Mouse (Mus musculus) yolk sac, embryonic 10.5 days (tissue): ENCODE results near the gene Rnf121.
"Not testable (repeated sequence)": the region's sequence is repeated elsewhere in the genome, so short reads cannot be mapped to it uniquely, and the experiment has no call there.

Experiments used
- DNase-seq: peaks from one replicate; pipeline ENCODE4 v3.0.0-alpha.2; 2017; ENCODE audit warnings: low spot score

Gene Rnf121

DNA sequence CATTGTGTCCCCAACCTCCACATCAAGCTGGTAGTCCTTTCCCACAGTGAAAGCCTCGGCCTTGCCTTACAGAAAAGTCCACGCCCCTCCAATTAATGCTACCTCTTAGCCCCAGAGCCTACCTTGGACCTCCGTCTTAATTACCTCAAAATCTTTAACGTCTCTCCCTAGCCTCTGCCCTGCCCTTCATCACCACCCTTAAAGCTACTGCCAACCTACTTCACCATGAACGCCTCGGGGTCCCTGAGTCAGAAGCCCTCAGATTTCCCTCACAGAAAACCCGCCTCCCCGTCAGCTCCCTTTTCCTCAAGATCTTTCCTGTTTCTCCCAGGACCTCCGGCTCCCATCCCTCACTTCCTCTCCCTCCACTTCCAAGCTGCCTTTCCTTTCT lies 619 bp downstream of the Rnf121 start:
- no peak for DNase-seq

DNA sequence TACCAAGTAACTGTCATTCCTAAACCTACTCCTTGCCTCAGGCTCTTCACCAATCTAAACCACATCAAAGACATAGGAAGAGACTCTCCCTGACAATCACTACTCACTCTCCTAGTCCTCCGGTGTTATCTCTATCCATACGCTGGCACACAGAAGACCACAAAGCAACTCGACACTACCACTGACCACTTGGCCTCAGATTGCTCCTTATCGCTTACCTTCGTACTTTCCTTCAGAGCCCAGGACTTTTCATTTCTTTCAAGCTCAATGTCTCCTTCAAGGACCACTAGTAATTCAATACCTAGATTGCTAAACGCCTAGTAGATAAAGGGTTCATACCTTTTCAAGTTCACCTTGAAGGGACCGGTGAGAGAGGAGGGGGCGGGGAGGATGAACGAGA lies 1.4 kb downstream of the Rnf121 start:
- DNase-seq = no peak

GRCm38 (mm10) chr7:102062203-102062602 lies 3.1 kb downstream of the Rnf121 start:
- no peak for DNase-seq

DNA sequence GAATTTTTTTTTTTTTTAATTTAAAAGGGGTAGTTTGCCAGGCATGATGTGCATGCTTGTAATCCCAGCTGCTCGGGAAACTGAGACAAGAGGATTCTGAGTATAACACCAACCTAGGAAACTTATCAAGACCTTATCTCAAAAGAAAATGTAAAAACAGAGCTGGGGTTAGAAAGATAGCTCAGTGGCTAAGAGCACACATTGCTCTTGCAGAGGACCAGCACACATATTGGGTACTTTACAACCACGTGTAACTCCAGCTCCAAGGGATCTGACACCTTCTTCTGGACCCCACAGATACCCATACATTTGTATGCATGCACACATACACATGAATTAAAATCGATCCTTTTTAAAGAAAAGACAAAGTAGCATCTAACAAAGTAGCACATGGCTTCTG lies 3.9 kb downstream of the Rnf121 start:
- no peak for DNase-seq

DNA sequence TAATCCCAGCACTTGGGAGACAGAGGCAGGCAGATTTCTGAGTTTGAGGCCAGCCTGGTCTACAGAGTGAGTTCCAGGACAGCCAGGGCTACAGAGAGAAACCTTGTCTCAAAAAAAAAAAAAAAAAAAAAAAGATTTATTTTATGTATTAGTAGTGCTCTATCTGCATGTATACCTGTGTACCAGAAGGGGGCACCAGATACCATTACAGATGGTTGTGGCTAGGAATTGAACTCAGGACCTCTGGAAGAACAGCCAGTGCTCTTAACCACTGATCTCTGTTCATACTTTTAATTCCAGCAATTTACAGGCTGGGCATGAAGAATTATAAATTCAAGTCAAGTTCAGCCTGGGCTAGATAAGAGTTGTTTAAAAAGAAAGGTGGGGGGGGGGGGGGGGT lies 16.7 kb downstream of the Rnf121 start:
- not testable (repeated sequence) for DNase-seq

DNA sequence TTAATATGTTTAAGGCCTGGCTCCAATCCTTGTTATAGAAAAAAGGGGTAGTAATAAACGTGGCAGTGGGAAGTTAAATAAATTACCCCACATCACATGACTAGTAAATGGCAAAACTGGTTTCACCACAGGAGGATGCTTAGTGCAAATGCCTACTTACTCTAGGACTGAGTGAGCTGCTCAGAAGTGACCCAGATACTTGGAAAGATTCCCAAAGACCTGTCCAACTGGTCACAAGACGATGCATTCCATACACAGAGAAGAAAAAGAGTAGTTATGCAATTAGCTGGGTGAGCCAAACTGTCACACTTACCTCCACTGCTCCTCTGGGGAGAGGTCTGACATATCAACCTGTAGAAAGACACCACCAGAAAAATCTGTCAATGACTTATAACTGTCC lies 23.0 kb downstream of the Rnf121 start:
- no peak for DNase-seq

DNA sequence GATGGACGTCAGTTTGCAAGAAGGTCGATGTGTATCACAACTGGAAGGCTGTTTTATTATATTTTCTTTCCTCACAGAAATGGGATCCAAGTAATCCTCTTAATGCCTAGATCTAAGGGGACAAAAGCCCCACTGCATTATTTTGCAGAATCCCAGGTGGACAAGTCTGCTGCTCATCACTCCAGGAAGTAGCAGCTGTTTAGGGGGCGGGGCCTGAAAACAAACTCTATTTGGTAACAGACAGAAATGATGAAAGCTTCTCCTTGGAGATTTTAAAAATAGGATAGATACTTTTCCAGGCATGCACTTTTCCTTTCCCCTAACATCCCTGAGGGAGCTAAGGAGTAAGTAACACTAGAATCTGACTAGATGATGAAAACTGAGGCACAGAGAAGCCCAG lies 28.0 kb downstream of the Rnf121 start:
- DNase-seq = no peak

DNA sequence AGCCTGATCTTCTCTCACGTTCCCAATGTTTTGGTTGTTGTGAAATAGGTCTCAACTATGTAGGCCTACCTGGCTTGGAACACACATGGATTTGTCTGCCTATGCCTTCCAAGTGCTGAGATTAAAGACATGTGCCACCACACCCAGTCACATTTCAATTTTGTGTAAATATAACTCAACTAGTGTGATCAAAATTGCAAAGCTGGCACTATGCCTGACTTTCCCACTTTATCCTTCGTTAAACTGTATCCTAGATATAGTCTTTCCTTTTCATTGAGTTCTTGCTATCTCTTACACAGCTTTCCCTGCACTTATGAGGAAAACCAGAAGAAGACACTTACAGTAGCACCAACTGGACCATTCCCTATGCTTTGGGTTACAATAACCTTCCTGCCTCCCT lies 29.7 kb downstream of the Rnf121 start:
- DNase-seq = no peak

DNA sequence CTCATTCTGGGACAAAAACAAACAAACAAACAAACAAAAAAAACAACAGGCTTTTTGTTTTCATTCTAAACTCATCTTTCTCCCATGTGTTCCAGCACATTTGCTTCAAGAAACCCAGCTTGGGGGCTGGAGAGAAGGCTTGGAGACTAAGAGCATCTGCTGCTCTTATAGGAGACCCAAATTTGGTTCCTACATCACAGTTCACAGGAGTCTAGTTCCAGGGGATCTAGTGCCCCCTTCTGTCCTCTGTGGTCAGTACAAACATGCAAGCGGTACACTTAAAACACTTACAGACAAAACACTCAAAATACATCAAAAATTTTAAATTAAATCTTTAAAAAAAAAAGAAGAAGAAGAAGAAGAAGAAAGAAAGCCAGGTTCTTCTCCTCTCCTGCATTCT lies 30.4 kb downstream of the Rnf121 start:
- DNase-seq = no peak

GRCm38 (mm10) chr7:102025187-102026119 lies 39.8 kb downstream of the Rnf121 start:
- no peak for DNase-seq

DNA sequence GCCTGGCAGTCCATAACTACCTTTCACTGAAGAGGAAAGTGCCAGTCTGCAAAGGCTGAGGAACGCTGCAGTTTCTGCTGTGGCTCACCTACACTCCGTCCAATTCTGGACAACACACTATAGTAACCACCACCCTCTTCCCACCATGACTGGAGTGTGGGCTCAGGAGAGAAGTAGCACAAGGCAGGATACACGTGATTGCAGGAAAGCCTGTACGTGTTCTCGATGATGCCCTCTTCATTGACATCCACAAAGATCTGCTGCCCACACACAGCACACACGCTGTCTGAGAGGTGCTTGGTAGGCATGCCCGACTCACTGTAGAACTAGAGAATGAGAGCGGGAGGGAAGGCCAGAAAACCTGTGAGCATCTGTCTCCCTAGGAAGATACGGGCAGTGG lies 41.4 kb downstream of the Rnf121 start:
- DNase-seq = no peak

GRCm38 (mm10) chr7:102020934-102021333 lies 44.3 kb downstream of the Rnf121 start:
- not testable (repeated sequence) for DNase-seq

DNA sequence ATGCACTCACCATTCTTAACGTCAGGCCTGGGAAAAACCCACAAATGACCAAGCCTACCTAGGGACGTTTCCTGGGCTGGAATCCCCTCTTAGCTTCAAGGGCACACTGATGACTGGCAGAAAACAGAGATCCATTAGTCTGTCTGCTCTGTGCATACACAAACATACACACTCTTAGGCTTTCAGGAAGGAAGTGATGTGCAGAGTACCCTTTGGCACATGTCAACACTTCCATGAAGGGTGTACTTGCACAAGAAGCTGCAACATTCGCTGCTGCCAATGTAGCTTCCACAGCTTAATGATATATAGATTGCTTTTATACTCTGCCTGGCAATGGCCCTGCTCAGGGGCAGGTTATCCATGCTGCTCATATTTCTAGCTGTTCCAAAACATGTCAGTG lies 45.9 kb downstream of the Rnf121 start:
- DNase-seq = no peak

DNA sequence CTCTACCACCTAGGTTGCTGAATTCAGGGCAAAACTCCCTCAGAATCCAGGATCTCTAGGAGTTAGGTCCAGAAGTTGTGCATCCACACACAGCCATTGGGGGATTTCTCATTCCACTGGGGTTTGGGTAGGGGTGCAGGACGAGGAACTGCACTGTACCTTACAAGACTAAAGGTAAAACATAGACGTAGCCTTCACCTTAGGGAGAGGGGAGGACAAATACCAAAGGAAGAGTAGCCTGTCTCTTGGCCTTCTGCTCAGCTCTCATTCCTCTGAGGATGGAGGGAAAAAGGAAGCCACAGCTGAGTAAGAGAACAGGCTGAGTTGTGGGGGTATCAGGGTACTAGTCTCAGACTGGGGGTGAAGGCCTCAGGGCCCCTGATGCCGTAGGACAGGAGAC lies 46.7 kb downstream of the Rnf121 start, which contains the start of gene Il18bp:
Il18bp (minus strand) TSS at position 101 of the 400 bp plus-strand sequence.
- no peak for DNase-seq

DNA sequence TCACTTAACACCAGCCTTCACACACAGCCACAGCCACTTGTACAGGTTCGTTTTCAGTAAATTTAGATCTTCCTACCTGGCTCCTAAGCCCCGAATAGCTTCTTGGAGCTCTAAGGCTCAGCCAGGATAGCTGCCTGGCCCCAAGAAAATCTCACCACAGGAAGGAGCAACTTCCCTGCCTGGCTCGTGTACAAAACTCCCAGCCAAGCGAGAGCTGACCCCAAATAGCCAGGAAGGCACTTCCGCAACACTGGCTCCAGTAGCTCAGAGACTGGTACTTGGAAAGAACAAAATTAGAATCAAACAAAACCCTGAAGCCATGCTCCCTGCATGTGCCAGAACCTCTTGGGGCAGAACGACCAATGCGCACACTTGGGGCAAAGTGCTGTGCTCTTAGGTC lies 47.2 kb downstream of the Rnf121 start:
- DNase-seq = no peak

- no peak for DNase-seq
Measured at GRCm38 (mm10) chr7:102017452-102017851, 47.8 kb downstream of the Rnf121 start.

GRCm38 (mm10) chr7:102016936-102017335 lies 48.3 kb downstream of the Rnf121 start:
- DNase-seq = no peak

- DNase-seq = no peak
Measured at GRCm38 (mm10) chr7:102014995-102015394, 50.3 kb downstream of the Rnf121 start.

DNA sequence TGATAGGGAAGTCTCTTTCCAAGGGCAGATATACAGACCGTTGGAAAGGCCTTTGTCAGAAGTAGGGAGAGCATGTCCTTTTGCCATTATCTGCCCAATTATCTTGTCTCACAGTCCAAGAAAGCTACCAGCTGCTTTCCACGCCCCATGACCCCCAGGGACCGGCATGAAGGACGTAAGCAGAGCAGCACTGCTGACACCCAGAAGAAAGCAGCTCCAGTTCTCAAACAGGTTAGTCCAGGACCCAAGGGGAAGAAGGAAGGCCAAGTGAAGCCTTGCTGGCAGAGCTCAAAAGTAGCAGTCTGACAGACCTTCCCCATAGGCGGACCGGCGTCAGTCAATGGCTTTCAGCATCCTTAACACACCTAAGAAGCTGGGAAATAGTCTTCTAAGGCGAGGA lies 51.9 kb downstream of the Rnf121 start:
- no peak for DNase-seq

DNA sequence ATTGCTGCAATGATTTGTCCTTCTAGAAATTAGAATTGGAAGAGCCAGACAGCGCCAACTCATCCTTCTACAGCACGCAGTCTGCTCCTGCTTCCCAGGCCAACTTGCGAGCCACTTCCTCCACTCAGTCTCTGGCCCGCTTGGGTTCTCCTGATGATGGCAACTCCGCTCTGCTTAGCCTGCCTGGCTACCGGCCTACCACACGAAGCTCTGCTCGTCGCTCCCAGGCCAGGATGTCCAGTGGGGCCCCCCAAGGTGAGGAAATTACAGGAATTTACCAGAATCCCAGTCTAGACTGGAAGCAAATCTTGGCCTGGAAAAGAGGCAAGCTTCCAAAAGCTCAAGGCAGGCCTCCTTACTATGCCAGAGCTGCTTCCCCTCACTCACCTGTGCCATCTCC lies 53.4 kb downstream of the Rnf121 start:
- DNase-seq = no peak

DNA sequence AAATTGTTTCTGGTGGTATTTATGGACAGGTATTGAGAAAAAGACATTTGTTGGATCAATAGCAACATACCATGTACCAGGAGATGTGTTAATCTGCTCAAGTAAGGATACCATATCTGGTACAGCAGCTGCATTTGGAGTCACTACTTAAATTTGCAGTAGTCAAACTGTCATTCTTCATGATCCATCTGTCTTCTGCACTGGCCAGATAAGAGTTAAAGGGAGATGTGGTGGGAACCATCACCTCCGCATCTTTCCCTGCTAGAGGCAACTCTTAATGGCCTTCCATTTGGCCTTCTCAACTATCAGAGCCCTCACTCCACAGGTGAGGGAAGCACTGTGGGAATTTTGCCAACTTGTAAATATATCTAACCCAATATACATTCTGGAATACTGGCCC lies 58.7 kb downstream of the Rnf121 start:
- no peak for DNase-seq

GRCm38 (mm10) chr7:102000921-102001630 lies 64.2 kb downstream of the Rnf121 start:
- no peak for DNase-seq

DNA sequence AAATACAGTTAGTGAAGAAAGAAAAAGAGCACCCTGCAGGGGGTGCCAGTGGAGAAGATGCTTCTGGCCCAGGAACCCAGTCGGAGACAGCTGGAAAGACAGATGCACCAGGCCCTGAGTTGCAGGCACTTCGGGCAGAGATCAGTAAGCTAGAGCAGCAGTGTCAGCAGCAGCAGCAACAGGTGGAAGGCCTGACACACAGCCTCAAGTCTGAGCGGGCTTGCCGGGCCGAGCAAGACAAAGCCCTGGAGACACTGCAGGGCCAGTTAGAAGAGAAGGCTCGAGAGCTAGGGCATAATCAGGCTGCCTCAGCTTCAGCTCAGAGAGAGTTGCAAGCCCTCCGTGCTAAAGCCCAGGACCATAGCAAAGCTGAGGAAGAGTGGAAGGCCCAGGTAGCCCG lies 65.0 kb downstream of the Rnf121 start:
- DNase-seq = no peak
